Mouse (Mus musculus) urinary bladder, postnatal 14 days (tissue): ENCODE results near the gene Clca1.
"Not testable (repeated sequence)": the region's sequence is repeated elsewhere in the genome, so short reads cannot be mapped to it uniquely, and the experiment has no call there.

ENCODE experiments used
- DNase-seq: peaks from one replicate; pipeline ENCODE4 v3.0.0; 2021; ENCODE audit warnings: low spot score

Gene Clca1

GRCm38 (mm10) chr3:145032676-145033075 is at the start of gene Clca1:
Gene Clca1, minus strand, starts transcription at chr3:145032776.
- no peak for DNase-seq

DNA sequence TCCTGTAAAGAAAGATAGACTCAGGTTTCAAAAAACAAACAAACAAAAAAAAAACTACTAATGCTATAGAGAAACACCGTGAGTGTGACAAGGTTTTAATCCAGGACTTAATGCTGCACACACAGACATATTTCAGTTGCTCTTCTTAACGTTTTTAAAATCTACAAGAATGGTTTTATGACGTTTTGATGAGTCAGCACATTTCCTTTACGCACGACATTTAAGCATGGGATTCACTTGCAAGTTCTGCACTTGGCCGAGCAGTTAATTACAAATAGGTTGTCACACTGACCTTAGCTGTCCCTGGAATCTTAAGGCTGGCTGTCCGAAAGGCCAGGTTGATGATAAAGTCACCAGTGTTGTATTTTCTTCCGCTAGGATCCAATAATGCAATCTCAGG is 48.3 kb upstream of the Clca1 start:
- no peak for DNase-seq

DNA sequence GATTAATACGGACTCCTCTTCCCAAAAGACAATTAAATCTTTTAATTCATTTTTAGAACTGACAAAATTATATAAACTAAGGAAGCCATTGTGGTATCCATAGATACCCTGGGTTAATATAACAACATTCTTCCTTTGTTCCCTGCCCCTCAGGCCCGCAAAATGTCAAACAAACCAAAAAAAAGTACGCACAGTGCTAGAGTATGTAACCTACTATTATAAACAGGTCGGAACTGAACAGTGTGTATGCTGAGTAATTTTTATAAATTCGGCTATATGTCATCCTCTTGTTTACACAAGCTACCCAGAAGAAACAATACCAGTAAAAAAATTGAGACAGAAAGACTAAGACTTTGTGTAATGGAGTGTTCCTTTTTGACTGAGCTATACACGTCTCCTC is 45.8 kb upstream of the Clca1 start:
- no peak for DNase-seq

GRCm38 (mm10) chr3:145072339-145072738 is 39.8 kb upstream of the Clca1 start:
- no peak for DNase-seq

DNA sequence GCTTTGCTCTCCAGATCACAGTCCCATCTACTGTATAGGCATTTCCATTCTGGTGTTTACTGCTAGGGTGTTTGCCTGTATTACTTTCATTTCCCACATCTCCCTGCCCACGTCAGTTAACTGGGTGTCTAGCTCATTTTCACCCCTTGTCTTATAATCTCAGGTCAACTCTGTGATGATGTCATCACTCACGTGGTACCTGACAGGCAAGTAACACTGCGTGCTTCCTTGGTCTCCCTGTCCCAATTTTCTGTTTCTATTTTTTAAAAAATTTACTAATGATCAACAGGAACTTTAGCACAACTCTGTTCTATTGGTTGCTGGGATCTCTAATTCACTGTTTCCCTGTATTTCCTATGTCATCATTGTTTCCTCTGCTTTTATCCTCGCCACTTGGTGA is 36.4 kb upstream of the Clca1 start:
- DNase-seq, result no peak

DNA sequence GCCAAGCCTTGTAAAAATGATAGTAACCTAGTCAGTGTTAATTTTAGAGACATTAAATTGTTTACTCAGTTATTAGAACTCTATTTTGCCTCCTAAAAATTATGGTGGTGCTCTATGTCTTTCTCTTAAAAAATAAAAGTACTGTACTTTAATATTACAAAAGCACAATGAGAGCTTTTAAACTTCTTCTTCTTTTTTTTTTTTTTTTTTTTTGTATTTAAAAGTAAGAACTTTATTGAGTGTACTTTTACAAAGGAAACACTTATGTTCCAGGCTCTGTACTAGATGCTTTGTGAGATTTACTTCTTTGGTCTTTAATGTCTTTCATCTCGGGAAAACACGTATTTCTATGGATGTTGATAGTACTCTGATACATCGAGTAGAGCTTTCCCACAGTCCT is 22.6 kb upstream of the Clca1 start:
- not testable (repeated sequence) for DNase-seq

GRCm38 (mm10) chr3:145049820-145050219 is 17.2 kb upstream of the Clca1 start:
- no peak for DNase-seq

- DNase-seq, result no peak
Measured at GRCm38 (mm10) chr3:145038813-145039212, 6.2 kb upstream of the Clca1 start.

- no peak for DNase-seq
Measured at GRCm38 (mm10) chr3:145028036-145028435, 4.5 kb downstream of the Clca1 start.

- peak; percentile 60 for DNase-seq
Measured at GRCm38 (mm10) chr3:145026750-145027149, 5.8 kb downstream of the Clca1 start.

GRCm38 (mm10) chr3:145017807-145018206 is 14.8 kb downstream of the Clca1 start:
- no peak for DNase-seq

GRCm38 (mm10) chr3:145004422-145004821 is 28.2 kb downstream of the Clca1 start:
- DNase-seq, result no peak

GRCm38 (mm10) chr3:145000912-145001311 is 31.7 kb downstream of the Clca1 start:
- no peak for DNase-seq

GRCm38 (mm10) chr3:144993055-144993454 is 39.5 kb downstream of the Clca1 start:
- DNase-seq, result no peak

GRCm38 (mm10) chr3:144992618-144993017 is 40.0 kb downstream of the Clca1 start:
- no peak for DNase-seq

DNA sequence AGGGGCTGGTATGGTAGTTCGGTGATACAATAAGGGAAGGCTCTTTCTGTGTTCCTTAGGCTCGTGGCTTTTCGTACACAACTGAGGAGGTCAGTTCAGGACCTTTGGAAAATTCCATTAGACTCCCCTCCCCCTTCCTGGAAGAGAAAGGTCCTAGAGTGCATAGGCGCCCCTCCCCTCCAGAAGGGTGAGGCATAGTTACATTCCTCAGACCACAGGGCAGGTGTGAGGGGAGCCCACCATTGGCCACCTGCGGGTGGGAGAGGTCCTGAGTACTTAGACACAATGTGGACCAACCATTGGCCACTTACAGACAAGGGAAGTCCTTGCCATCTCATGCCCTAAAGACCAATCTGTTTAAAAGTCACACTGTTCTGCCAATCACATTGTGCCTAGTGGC is 46.7 kb downstream of the Clca1 start:
- DNase-seq, result no peak

DNA sequence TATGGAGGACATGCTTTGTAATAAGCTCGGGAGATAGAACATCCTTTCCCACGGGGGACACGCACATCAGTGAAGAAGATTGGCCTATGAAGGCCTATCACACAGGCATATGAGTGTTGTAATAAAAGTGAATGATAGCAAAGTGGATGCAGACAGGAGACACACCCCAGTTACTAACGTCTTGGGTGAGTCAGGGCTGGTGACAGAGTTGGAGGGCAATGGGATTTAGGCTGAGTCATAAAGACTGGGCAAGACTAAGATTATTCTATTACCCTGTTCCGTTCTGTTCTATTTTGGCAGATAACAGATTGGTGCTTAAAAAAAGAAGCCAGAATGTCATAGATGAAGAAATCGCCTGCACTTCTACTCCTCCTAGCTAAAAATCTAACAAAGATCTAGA is 52.0 kb downstream of the Clca1 start:
- DNase-seq, result peak; percentile 5

- DNase-seq, result no peak
Measured at GRCm38 (mm10) chr3:144977631-144978030, 54.9 kb downstream of the Clca1 start.

- DNase-seq, result no peak
Measured at GRCm38 (mm10) chr3:144976091-144976490, 56.5 kb downstream of the Clca1 start.

GRCm38 (mm10) chr3:144974945-144975344 is 57.6 kb downstream of the Clca1 start, which contains the start of gene Clca4a:
Gene Clca4a, minus strand, starts transcription at chr3:144975045.
- DNase-seq, result no peak

- peak; percentile 17 for DNase-seq
Measured at GRCm38 (mm10) chr3:144971553-144972270, 60.9 kb downstream of the Clca1 start.

DNA sequence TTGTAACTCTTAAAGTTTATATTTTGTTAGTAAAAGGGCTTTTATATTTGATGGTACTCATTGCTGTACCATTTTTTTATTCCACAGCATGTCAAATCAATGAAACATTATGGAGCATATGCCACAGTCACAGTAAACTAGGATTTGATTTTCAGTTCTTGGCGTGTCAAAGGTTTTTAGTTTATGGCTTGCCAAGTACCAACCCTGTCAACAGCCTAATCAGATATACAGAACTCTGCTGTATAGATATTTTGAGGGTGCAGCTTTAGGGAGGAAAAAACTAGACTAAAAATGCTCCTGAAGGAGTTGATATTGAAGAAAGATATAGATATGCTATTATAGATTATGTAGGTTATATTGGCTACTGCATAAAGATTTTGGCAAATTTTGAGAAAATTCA is 62.8 kb downstream of the Clca1 start:
- DNase-seq, result no peak

GRCm38 (mm10) chr3:144966074-144966473 is 66.5 kb downstream of the Clca1 start:
- DNase-seq, result no peak
